Mouse (Mus musculus) frontal cortex, postnatal 10 days (tissue): ENCODE measurements around the gene A930018P22Rik.
A peak's percentile ranks its signal among the peaks of the same experiment; 100 is the strongest.
"Not testable (repeated sequence)": the region's sequence is repeated elsewhere in the genome, so short reads cannot be mapped to it uniquely, and the experiment has no call there.

Experiments used
- DNase-seq, 2 experiments: peaks; one replicate each; pipeline ENCODE4 v3.0.0; 2022; ENCODE audit warnings: low spot score in 2 of 2, mixed read lengths in 1 of 2

Gene A930018P22Rik

DNA sequence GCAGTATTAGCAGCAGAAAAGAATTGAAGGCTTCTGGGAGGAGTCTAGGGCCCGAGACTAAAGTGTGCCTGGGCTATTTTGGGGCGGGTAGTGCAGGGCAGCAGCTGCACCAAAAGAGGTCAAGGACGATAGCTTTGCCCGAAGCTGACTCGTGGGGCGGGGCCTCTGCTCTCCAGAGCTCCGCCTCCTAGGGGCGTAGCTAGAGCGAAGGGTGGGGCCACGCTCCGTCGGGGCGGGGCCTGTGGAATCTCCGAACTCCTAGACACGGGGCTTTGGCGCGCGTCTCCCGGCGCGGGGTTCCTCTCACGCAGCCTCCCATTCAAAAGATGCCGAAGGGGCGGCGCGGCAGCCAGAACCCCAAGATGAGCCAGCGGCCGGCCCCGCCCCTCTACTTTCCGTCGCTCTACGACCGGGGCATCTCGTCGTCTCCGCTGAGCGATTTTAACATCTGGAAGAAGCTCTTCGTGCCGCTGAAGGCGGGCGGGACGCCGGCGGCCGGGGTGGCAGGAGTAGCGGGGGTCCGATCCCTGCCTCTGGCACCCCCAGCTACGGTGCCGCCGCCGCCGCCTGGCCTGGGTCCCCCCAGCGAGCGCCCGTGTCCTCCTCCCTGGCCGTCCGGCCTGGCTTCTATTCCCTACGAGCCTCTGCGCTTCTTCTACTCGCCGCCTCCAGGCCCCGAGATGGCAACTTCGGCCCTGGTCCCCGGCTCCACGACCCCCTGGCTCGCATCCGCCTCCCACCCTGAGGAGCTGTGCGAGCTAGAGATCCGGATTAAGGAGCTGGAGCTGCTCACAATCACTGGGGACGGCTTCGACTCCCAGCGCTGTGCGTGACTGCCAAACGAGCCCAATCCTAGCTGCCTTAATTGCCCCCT lies at the start of gene A930018P22Rik:
A930018P22Rik (plus strand) TSS at position 265 of the 874 bp plus-strand sequence.
- DNase-seq: peak; percentile 76 to 86

DNA sequence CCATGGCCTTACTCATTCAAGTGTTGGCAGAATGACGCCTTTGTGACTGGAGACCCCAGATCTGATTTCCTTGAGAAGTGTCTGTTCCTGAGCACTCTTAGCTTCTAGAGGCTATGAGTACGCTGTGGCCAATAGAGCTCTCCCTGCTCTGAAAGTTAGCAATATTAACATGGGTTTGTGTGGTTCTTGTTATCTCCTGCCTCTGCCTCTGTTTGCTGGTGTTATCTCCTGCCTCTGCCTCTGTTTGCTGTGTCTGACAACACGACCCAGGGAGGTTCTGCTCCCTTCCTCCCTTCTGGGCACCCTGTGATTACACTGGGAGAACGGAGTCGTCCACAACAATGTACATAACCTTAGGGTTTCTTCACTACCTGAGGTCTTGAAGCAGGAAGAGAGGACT lies 44.3 kb upstream of the A930018P22Rik start:
- DNase-seq: not testable (repeated sequence)

DNA sequence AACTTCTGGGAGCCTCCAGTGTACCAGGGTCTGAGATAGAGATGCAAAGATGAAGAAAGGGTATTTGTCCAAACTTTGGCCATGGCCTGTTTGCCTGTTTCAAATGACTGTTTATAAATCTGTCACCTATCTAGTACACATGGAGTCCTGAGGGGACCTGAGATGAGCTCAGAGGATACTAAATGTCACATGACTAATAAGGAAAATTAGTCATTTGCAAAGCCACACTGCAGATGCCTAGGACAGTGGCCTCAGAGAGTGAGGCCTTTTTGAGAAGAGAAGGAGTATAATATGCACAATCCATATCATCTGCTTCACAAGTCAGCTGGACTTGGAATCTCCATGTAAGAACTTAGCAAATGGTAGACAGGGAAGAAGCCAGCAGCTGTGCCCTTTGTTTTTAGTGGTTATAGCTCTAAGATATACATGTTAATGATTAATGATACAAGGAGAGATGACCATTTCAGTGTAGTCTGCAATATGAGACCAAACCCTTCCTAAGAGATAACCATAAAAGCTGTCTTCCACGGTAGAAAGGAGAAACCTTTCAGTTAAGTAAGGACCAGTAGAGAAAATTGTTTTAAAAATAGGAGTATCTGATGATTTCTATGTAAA lies 41.0 kb upstream of the A930018P22Rik start:
- not testable (repeated sequence) for DNase-seq

DNA sequence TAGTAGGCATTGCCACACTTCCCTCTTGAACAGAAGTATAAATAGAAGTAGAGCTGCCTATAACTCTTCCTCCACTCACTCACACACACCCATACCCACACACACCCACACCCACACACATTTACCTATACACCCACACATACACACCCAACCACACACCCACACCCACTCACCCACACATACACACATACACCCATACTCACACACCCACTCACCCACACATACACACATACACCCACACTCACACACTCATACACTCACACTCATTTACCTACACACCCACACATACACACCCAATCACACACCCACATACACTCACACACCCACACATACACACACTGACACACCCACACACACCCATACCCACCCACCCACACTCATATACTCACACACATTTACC lies 40.1 kb upstream of the A930018P22Rik start:
- no peak for DNase-seq

DNA sequence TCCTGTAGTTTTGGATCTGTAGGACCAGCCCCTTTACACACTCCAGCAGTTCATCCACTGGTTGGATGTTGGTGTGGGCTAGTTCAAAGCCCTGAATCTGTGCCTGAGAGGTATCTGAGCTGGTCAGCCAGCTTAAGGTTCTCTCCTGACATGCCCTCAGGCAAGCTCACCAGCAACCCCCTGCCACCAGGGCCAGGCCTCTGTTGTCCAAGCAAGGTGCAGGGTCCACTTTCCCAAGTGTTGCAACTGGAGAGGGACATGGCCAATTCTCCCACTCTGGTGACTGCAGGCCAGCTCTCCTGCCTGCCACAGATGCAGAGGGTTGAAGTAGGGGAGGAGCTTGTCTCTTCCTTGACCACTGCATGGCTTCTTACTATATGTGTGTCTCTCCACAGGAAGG lies 38.5 kb upstream of the A930018P22Rik start:
- not testable (repeated sequence) for DNase-seq

DNA sequence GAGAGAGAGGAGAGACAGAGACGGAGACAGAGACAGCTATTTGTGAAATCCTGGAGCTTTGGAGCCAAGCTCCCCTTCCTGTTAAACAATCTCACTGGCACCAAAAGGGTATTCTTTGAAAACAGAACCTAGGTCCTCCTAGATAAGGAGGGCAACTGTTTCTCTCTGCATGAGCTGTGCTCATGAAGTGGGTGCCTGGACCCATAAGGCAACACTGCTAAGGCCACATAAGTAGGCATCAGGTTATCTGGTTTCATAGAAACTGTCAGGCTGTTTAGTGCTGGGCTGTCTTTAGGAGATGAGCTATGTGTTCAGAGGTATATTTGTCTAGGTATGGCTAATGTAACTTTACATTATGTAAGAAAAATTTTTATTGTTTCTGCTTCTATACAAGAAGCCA lies 35.0 kb upstream of the A930018P22Rik start:
- not testable (repeated sequence) for DNase-seq

DNA sequence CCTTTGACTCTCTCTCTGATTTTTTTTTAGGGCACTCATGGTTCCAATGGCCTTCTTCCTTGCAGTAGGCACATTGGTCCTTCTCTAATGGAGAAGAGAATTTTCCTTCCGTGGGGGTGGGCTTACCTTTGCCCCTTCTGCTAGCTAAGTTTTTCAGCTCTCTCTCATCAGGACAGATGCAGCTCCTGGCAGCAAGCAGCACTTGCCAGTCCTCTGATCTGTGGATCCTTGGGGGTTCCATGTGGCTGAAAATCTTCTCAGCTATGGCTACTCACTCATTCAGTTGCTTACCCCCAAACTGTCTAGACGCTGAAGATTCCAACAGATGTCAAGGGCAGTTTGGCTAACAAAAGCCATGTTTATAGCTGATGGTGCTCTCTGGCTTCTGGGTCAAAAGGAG lies 29.3 kb upstream of the A930018P22Rik start:
- DNase-seq: no peak

DNA sequence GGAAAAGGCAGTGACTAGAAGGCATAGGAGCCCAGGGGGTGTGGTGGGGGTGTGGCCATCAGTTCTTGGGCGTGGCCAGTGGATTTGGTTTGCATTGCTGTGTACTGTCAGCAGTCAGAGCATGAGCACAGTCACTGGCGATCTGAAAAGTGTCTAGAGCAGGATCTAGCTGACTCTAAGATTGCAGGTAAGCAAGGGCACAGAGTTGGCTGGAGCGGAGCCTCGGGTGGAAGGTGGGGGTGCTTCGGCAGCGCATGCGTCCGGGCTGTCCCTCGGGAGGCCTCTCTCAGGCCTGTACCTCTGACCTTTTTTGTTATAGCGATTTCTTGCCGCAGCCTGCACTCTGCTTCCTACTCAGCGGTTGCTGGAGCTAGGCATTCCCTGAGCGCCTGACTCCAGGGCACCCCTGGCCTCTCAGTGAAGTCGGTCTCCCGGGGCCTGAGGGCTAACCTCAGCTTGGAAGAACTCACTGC lies 26.8 kb upstream of the A930018P22Rik start, which contains the start of gene Cd59a:
Cd59a (plus strand) TSS at position 61 of the 473 bp plus-strand sequence.
- peak; percentile 18 to 35 for DNase-seq

DNA sequence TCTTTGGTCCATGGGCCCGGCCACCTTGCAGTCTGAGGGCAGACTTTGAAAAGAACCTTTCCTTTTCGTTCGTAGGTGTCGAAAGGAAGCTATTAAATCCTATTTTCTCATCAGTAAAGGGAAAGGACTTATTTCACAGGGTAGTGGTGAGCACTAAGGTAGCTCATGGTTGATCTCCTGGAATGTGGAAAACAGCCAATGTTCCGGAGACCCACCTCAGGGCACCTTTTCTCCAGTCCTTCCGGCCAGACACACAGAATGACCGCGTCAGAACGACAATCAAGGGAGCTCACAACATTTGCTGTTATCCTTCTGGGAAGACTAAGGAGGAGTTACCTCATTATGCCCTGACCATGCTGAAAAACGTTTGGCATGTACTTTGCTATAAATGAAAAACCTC lies 26.3 kb upstream of the A930018P22Rik start:
- no peak for DNase-seq

DNA sequence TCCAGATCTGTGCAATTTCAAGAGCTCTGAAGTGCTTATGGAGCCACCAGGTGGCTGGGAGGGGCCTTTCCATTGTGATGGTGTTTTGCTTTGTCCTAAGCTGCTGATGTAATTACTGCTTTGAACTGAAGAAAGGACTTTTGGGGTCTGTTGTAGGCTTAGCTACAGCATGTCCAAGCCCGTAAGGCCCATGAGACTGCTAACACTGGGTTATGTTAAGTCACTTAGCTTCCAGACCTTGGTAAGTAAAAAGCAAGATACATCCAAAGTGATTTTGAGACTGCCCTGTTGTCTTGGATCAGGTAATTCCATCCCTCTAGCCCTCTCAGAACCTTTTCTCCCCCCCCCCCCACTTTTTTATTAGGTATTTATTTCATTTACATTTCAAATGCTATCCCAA lies 25.8 kb upstream of the A930018P22Rik start:
- DNase-seq: not testable (repeated sequence)

DNA sequence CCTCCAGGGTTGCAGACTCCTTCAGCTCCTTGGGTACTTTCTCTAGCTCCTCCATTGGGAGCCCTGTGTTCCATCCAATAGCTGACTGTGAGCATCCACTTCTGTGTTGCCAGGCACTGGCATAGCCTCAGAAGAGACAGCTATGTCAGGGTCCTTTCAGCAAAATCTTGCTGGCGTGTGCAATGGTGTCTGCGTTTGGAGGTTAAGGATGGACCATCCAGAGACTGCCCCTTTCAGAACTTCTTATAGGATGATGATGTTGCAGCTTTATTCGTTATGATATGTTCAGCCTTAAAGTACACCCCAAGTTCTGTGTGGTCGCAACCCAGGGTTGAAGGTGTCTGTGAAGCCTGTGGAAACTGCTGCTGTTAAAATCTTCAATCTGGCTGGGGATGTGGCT lies 25.2 kb upstream of the A930018P22Rik start:
- not testable (repeated sequence) for DNase-seq

DNA sequence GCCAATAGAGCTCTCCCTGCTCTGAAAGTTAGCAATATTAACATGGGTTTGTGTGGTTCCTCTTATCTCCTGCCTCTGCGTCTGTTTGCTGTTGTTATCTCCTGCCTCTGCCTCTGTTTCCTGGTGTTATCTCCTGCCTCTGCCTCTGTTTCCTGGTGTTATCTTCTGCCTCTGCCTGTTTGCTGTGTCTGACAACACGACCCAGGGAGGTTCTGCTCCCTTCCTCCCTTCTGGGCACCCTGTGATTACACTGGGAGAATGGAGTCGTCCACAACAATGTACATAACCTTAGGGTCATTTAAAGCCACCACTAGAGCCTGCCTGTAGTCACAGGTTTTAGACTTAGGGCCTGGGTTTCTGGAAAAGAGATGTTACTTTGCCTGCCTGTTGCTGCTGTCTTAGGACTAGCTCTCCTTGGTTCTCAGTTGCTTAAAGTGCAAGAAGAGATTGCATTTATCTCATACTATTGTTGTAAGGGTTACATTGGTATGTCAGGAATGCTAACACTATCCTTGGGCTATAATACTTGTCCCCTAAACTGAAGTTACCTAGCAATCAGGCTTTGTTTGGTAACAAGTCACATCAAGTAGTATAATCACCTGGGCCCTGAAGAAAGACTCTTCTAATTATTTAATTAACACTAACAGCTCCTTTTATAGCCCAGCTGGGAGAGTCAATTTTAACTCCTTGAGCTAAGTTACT lies 23.9 kb upstream of the A930018P22Rik start:
- DNase-seq: no peak

DNA sequence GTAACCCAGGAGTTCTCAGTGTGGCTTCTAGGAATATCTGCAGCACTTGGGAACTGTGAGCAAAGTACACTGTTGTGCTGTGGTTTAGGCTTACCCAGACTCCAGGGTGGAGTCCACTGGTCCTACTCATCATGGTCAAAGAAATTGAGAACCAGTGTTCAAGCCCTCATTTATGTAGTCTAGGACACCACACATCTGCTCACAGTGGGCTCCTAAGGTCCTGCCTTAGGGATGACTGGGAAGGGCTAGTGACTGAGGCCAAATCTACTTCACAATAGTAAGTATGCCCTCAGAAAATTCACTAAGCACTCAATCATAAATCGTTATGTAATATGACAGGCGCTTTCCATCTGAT lies 23.4 kb upstream of the A930018P22Rik start:
- DNase-seq: no peak

DNA sequence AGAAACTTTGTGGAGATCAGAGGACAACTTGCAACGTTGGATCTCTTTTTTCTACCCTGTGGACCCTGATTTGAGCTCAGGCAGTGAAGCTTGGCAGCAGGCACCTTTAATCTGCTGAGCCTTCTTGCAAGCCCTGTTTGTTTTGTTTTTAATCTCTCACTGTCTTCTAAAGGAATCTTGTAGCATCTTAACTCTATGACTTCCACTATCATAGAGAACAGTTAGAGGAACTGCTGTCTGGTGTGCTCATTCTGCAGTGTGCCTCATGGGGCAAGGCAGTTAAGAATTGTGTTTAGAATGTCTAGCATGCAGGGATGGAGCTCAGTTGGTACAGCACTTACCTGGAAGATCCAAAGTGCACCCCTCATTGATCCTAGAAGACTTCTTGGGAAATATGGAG lies 22.6 kb upstream of the A930018P22Rik start:
- no peak for DNase-seq

DNA sequence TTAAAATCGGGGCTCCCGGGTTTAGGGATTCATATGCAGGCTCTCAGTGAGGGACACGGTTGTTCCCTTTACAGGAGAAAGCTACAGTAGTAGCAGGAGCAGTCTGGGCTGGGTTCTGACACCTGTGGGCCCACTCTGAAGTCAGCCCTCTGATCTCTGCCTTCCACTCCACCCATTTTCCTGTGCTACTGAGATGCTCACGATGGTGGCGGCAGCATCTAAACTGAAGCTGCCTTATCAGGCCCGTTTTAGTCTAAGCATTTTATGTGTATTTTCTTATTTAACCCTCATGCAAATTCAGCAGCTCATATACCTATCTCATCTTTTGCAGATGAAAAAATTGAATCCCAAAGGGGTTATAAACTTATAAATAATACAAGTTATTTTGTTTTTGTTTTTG lies 17.8 kb upstream of the A930018P22Rik start:
- DNase-seq: no peak

DNA sequence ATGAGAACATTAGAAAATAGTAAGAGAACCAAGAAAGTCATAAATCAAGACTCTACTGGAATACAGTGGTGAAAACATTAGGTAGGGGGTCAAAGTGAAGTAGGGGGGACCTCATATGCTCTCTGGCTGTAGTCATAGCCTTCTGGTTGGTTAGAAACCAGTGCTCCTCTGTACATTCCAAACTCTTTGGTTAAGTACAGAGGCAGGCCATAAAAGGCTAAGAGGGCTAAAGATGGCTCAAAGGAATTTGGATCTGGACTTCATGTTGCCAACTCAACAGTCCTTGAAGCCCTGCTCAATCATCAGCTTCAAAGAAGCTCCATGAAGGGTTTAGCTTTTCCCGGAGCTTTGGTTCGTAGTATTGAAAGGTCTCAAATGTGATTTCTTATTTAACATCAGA lies 13.5 kb upstream of the A930018P22Rik start:
- not testable (repeated sequence) for DNase-seq

DNA sequence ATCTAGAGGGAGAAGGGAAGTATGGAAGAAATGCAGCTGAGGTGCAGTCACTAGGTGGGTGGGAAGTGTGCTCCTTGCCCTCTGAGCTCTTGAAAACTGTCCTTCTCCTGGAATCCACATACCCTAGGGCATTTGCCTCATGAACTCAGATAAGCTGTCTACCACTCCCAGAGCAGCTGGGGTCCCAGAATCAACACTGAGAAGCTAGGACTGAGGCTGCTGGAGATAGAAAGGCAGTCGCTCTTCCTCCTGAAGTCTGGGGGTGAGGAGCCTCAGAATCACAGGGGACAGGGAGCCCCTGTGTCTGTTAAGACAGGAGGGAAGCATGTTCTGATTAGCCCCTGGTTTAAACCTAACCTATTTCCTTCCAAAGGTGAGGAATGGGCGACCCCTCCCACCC lies 13.0 kb upstream of the A930018P22Rik start:
- no peak for DNase-seq

DNA sequence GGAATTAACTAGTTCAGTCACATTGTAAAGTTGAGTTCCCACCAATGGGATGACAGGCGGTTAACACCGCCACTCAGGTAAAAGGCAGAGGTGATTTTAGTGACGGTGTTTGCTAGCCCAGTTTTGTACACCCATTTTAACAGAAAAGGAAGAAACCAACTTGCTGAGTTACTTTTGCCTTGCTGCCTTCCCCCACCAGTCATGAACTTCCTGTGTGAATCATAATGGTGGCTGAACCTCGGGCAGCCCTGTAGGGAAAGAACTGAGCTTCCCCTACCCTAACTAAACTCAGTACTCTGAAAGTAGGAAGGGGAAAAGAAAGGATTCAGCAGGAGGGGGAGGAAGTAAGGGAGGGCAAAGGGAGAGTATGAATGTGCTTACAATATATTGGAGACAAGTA lies 12.5 kb upstream of the A930018P22Rik start:
- DNase-seq: no peak

DNA sequence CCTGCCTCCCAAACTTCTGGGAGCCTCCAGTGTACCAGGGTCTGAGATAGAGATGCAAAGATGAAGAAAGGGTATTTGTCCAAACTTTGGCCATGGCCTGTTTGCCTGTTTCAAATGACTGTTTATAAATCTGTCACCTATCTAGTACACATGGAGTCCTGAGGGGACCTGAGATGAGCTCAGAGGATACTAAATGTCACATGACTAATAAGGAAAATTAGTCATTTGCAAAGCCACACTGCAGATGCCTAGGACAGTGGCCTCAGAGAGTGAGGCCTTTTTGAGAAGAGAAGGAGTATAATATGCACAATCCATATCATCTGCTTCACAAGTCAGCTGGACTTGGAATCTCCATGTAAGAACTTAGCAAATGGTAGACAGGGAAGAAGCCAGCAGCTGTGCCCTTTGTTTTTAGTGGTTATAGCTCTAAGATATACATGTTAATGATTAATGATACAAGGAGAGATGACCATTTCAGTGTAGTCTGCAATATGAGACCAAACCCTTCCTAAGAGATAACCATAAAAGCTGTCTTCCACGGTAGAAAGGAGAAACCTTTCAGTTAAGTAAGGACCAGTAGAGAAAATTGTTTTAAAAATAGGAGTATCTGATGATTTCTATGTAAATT lies 11.3 kb upstream of the A930018P22Rik start:
- not testable (repeated sequence) for DNase-seq

DNA sequence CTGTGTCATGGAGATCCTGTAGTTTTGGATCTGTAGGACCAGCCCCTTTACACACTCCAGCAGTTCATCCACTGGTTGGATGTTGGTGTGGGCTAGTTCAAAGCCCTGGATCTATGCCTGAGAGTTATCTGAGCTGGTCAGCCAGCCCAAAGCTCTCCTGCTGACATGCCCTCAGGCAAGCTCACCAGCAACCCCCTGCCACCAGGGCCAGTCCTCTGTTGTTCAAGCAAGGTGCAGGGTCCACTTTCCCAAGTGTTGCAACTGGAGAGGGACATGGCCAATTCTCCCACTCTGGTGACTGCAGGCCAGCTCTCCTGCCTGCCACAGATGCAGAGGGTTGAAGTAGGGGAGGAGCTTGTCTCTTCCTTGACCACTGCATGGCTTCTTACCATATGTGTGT lies 9.0 kb upstream of the A930018P22Rik start:
- DNase-seq: not testable (repeated sequence)

DNA sequence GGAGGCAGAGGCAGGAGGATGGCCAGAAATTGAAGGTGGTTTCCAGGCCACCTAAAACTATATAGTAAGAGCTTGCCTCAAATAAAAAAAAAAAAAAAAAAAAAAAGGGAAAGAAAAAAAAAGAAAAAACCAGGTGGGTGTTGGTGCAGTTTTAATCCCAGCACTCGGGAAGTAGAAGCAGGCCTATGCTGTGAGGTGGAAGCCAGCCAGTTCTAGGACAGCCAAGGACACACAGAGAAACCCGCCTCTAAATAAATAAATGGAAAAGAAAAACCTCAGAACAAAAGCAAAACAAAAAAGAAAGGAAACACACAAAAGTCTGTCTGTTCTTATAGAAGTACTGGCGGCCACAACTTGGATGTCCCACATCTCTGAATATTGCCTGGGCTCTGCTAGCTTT lies 7.7 kb upstream of the A930018P22Rik start:
- DNase-seq: no peak

DNA sequence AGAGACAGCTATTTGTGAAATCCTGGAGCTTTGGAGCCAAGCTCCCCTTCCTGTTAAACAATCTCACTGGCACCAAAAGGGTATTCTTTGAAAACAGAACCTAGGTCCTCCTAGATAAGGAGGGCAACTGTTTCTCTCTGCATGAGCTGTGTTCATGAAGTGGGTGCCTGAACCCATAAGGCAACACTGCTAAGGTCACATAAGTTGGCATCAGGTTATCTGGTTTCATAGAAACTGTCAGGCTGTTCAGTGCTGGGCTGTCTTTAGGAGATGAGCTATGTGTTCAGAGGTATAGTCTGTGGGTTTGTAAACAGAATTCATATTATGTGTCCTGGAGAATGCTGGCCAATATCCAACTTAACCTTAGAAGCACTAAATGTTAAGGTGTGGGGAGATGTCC lies 5.4 kb upstream of the A930018P22Rik start:
- DNase-seq: not testable (repeated sequence)
